Mouse (Mus musculus): ENCODE data around the gene Agtrap.

Gene Agtrap

GRCm38 (mm10) chr4:148104146-148104545, 16.3 kb upstream of the Agtrap start:
- no peak for DNase-seq (ENCODE audit: low read depth)

DNA sequence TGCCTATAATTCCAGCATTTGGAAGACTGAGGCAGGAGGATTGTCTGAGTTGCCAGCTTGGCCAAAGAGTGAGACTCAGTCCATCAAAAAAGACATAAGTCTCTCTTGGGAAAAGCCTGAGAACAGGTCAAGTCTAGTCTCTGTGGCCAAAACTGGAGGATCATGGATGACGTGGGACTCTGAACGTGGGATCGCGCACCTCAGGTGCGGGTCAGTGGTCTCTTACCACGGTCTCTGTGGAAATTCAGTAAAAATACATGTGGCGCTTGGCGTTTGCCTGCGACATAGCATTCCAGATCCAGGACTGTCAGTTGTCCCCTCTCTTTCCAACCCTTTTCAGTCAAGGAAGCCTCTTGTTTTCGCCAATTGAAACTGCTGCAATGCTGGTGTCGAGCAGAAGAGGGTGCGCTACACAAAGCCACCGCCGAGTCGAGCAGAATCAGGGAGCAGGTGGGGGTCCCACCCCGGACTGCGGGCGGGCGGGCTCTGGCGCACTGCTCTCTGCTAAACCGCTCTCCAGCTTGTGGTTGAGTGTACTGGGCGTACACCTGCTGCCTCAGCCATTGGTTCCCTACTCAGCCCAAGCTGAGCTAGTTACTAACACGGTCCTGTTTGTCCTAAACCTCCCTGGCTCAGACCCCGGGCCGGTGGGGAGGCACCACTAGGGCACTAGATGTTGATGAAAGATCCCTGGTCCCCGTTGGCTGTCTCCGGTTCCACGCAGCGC, 14.1 kb upstream of the Agtrap start:
- peak; percentile 21 for DNase-seq (ENCODE audit: low read depth)

DNA sequence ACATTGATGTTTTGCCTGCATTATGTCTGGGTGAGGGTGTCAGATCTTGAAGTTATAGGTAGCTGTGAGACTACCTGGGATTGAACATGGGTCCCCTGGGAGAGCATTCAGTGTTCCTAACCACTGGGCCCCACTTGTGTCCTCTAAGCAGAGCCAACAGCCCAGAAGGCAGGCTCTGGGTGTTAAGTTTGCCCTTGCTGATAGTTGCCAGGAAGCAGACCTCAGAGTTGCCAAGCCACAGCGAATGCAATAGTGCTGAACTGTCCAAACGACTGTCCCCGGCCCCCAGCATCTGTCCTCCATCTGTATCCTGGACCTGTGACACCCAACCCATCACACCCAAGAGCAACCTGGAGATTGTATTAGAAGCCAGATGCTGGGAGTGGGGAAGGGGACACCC, 10.8 kb upstream of the Agtrap start:
- no peak for DNase-seq (ENCODE audit: low read depth)

DNA sequence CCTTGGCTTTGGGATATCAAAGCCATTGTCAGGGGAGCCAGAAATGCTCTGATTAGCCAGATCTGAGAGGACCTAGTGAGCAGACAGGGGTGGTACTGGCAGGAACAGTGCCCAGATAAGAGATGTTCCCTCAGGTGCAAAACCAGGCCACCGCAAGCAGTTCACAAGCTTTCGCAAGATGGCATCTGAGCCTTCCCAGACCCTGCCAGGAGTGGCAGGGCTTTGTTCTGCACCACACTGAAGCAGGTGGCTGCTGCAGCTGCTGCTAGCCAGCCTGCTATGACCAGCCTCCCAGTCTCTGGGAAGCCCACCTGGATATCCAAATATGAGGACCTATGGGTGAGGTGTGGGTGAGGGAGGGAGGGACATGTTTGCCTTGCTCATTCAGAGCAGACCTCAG, 10.1 kb upstream of the Agtrap start:
- DNase-seq (ENCODE audit: low read depth), result no peak

DNA sequence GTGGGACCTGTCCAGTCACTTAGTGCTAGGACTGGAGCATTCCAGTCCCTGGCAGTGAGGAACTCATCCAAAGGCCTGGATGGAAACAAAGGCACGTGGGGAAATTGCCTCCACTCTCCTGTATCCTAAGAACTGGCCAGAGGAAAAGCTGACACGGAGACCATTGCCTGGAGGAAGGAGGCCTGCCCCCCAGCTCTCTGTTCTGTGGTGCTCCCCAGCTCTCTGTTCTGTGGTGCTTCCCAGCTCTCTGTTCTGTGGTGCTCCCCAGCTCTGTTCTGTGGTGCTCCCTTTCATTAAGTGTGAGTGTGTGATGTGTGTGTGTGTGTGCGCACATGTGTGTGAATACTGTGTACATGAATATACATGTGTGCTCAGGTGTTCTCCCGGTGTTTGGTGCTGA, 7.2 kb upstream of the Agtrap start:
- no peak for DNase-seq (ENCODE audit: low read depth)

- no peak for DNase-seq (ENCODE audit: low read depth)
Measured at GRCm38 (mm10) chr4:148094161-148094560, 6.3 kb upstream of the Agtrap start.

DNA sequence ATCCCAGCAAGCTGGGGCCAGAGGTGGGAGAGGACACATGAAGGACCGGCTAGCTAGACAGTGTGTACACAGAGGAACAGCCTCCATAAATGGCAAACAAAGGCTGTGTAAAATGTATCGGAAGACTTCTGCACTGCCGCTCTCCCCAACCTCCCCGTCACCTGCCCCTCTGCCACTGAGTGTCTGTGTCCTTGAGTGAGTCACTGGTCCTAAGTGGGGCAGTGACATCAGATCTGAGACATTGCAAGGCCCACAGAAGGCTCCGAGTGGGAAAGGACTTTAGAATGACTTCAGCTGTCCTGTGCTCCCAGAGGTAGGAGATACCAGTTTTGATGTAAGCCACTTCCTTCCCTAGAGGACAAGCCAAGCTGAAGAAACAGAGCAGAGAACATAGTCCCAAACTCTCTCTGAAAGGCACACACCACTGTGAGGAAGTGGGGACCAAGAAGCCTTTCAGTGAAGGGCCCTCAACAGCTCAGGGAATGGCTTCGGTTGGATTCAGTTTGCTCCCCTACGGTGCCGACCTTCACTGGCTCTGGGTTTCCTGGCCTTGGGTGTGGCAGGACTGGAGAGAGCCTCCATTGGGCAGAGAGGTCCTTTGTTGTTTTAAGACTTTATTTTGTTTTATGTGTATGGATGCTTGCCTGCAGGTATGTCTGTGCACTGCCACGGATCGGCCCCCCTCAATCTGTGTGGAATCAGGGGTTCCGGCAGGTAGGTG, 4.9 kb upstream of the Agtrap start:
- DNase-seq (ENCODE audit: low read depth), result no peak

- DNase-seq (ENCODE audit: low read depth), result no peak
Measured at GRCm38 (mm10) chr4:148091181-148091580, 3.4 kb upstream of the Agtrap start.

GRCm38 (mm10) chr4:148089166-148089565, 1.3 kb upstream of the Agtrap start:
- no peak for DNase-seq (ENCODE audit: low read depth)

- peak; percentile 32 for DNase-seq (ENCODE audit: low read depth)
Measured at GRCm38 (mm10) chr4:148087091-148087906, 532 bp downstream of the Agtrap start.

- DNase-seq (ENCODE audit: low read depth), result no peak
Measured at GRCm38 (mm10) chr4:148085907-148086305, 1.9 kb downstream of the Agtrap start.

DNA sequence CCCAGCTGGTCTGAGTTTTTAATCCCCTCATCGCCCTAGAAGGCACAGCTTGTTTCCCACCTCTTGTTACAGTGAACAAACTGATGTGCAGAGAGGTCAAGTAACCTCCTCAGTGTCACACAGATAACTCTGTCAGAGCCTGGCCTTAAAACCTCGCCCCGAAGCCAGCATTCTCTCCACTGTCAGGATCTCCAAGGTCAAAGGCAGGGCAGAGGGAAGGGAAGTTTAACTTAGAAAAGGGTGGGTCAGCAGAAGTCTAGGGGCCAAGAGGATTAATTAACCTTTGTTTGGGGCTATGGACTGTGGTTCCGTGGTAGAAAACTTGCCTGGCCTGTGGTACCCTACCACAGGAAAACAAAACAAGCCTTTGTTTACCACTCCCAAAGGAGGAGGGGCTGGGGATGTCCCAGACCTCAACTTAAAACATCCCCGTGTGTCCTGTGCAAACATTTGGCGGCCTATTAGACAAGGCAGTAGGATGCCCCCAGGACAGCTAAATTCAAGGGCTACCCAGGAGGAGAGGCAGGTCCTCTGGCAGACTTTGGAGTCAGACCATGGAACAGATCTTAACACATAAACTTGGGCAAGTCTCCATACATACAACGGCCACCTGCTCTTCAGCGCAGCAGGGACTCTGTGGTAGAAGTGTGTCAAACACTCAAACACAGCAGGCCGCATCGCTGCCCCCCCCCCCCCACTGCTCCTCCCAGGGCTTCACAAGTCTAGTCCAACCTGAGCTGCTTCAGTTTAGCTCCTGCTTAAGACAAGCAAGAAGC, 2.5 kb downstream of the Agtrap start:
- no peak for DNase-seq (ENCODE audit: low read depth)

DNA sequence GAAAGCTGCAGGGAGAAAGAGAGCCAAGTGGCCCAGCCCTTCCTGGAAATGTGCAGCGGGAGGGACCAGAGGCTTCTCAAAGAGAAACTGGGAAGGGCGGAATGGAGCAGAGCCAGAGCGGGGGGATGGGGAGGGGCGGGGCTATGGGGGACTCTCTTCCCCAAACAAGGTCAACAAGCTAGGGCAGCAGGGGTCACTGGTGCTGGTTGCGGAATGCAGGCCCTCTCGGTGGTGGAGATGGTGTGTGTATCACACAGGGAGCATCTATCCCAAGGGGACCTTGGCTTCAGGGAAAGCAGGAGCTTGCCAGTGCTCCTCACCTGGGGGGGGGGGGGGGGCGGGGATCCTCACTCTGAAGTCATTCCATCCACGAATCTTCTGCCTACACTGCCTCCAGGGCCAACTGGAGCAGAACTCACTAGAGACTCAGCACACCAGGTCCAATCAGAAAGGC, 3.5 kb downstream of the Agtrap start:
- no peak for DNase-seq (ENCODE audit: low read depth)

DNA sequence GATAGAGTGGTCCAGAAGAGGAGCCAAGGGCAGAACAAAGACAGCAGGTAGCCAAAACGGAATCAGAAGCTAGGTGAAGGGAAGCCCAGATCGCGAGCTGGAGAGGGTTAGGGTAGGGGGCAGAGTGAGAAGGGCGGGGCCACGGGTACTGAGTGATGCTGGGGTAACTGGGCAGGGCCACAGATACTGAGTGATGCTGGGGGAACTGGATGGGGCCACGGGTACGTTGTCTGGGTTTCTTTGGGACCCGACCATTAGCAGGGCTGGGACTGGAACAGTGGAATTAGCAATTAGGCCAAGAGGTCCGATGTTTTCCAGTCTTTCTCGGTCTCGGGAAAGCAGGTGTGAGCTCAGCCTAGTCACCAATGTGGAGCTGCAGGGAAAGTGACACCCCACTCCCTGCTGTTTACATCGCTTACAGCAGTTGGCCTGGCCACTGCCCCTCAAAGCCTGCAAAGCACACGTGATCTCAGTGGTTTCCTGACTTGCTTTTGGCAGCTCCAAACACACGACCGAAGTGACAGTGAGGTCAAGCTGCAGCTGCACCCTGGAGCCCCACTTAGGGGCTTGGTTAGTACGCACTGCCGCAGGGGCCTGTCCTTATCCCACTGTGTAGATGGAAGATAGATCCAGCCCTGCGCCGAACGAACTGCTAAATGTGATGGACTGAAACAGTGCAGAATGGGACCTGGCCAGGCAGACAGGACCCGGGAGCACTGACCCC, 4.5 kb downstream of the Agtrap start:
- no peak for DNase-seq (ENCODE audit: low read depth)

GRCm38 (mm10) chr4:148082257-148083044, 5.4 kb downstream of the Agtrap start:
- DNase-seq (ENCODE audit: low read depth), result peak; percentile 79

DNA sequence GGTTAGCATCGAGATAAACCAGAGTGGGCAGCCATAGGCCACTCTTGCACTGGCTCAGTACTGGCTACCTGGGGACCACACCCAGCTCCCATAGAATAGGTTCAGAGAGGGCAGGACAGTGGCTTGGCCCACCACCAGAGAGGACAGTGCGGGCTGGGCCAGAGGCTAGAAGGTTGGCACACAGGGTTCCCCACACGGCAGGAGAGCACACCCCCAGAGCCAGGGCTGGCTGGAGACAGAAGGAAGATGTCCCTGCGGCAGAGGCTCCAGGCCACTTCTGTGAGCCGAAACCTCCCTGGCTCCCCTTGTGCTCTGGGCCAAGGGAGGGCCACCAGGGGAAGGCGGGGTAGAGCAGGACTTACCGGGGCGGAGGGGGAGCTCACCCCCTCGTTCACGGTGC, 6.6 kb downstream of the Agtrap start:
- DNase-seq (ENCODE audit: low read depth), result no peak

GRCm38 (mm10) chr4:148080597-148080973, 7.2 kb downstream of the Agtrap start:
- DNase-seq (ENCODE audit: low read depth), result no peak

DNA sequence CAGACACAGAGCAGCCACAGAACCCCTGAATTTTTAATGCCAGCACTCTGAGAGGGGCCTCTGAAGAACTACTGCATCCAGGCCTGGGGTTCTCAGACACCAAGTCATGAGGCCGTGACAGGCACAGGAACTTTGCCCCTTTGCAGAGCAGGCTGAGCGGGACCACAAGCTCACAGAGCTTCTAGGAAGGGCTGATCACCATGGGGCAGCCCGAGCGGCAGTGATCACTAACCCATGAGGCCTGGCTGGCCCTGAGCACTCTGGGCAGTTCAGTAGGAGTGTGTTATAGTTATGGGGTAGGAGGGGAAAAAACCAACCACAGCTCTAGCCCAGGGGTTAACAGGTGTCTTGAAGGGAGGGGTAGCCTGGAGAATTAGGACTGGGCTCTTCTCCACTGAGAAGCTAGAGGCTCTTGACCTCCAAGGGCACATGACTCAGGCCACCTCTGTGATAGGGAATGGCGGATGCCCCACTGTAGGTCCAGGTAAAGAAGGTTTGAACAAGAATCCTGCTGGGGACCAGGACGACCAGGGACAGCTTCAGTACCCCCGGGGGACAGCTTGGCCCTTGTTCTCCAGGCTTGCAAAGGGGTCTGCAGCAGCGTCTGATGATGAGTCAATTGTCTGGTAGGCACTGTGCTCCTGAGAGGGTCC, 7.8 kb downstream of the Agtrap start:
- no peak for DNase-seq (ENCODE audit: low read depth)

DNA sequence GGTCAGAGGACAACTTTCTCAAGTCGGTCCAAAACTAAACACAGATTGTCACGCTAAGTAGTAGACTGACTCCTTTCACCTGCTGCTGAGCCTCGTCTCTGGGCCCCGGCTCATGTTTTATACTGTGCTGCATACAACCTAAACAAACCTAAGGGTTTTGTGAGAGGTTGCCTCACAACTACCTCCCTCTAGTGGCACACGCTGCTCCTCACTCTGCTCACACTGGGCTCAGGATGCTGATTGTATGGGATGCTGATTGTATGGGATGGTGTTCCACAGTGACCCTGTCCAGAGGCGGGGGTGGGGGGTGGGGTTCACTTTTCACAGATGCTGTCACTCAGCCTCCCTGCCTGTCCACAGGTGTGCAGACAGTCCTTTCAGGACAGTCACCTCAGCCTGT, 8.6 kb downstream of the Agtrap start:
- DNase-seq (ENCODE audit: low read depth), result no peak

- no peak for DNase-seq (ENCODE audit: low read depth)
Measured at GRCm38 (mm10) chr4:148075881-148076280, 11.9 kb downstream of the Agtrap start.
